Mouse (Mus musculus) ES-E14 (cell line): Measurements from ENCODE around the gene Cpsf6. TPM values are rescaled to one million over a fixed set of nuclear protein-coding genes. Genes with fewer than 3 reads are reported as not detected.

Experiments
- DNase-seq: peaks from one replicate; pipeline ENCODE4 v3.0.0-alpha.2; 2013; ENCODE audit warnings: low read depth, low spot score
- H3K27ac ChIP-seq: 2 replicates; pipeline ENCODE4 v1.5.1; 2012; ENCODE audit warnings: low read depth, mild to moderate bottlenecking, low read length, moderate library complexity, mixed read lengths; ENCODE audit not compliant: poor library complexity, insufficient read depth, severe bottlenecking
- H3K36me3 ChIP-seq: 2 replicates; pipeline ENCODE4 v1.6.1; 2012; ENCODE audit warnings: mild to moderate bottlenecking, low read length, moderate library complexity, mixed read lengths; ENCODE audit not compliant: control insufficient read depth, poor library complexity, insufficient read depth, severe bottlenecking
- H3K4me1 ChIP-seq, 2 experiments: fragments of 150-350 bp in 1 of 2; sonication (generic) in 1 of 2; 2 replicates each; pipeline ENCODE4 v1.6.1; 2012; ENCODE audit warnings: low read length in 2 of 2, mild to moderate bottlenecking in 1 of 2, mixed read lengths in 1 of 2; ENCODE audit not compliant: control insufficient read depth in 2 of 2, insufficient read depth in 2 of 2, poor library complexity in 1 of 2
- H3K4me3 ChIP-seq, 2 experiments: fragments of 150-350 bp in 1 of 2; sonication (generic) in 1 of 2; 2 replicates each; pipeline ENCODE4 v1.5.1; 2012; ENCODE audit warnings: low read length in 2 of 2, low read depth in 1 of 2, mild to moderate bottlenecking in 1 of 2, mixed read lengths in 1 of 2; ENCODE audit not compliant: insufficient read depth in 1 of 2, poor library complexity in 1 of 2, severe bottlenecking in 1 of 2
- H3K9ac ChIP-seq: 2 replicates; pipeline ENCODE4 v1.6.1; 2012; ENCODE audit warnings: low read depth, mild to moderate bottlenecking, low read length, mixed read lengths; ENCODE audit not compliant: poor library complexity, insufficient read depth, severe bottlenecking
- H3K9me3 ChIP-seq: fragments of 150-350 bp; sonication (generic); 2 replicates; pipeline ENCODE4 v1.6.1; 2012; ENCODE audit warnings: low read depth, mild to moderate bottlenecking, low read length; ENCODE audit not compliant: control insufficient read depth, insufficient read depth
- CHD2 ChIP-seq: IDR thresholded peaks from 2 replicates; pipeline ENCODE4 v1.6.1; 2014; ENCODE audit warnings: mild to moderate bottlenecking, low read depth, low read length, inconsistent platforms
- HCFC1 ChIP-seq: IDR thresholded peaks from 2 replicates; pipeline ENCODE4 v1.6.1; 2012; ENCODE audit warnings: low read length, inconsistent platforms, borderline replicate concordance; ENCODE audit not compliant: insufficient read depth
- MAFK ChIP-seq: IDR thresholded peaks from 2 replicates; pipeline ENCODE4 v1.6.1; 2014; ENCODE audit warnings: mild to moderate bottlenecking, low read depth, low read length, inconsistent platforms; ENCODE audit not compliant: insufficient read depth
- ZC3H11A ChIP-seq: IDR thresholded peaks from 2 replicates; pipeline ENCODE4 v1.6.1; 2012; ENCODE audit warnings: low read depth, mild to moderate bottlenecking, inconsistent platforms, low read length, borderline replicate concordance
- ZNF384 ChIP-seq: IDR thresholded peaks from 2 replicates; pipeline ENCODE4 v1.6.1; 2012; ENCODE audit warnings: low read depth, low read length, inconsistent platforms
- in situ Hi-C, 2 experiments: fragments of 600-800 bp; cut with MboI; formaldehyde crosslinking; loops; one replicate each; pipeline ENCODE4 v1.15.1; 2025; ENCODE audit warnings: low sequenced_read_pairs in 2 of 2, inconsistent platforms in 1 of 2; ENCODE audit not compliant: unreplicated experiment in 2 of 2
- total RNA-seq: library from RNA; depleted of rRNA; stranded (reverse); fragments of 300-350 nt; gene quantifications from 2 replicates; pipeline ENCODE4 v1.2.3, GENCODE M21; 2012

The Cpsf6 gene
- total RNA-seq, 1 experiment, result 129 TPM

GRCm38 (mm10) chr10:117420502-117421282, 40.9 kb upstream of the Cpsf6 start:
- no peak for DNase-seq
- H3K9me3 ChIP-seq, result no peaks in the 10 kb centered on the region
- in situ Hi-C loops, result no loop called here
- H3K36me3 ChIP-seq, result no peaks in the 10 kb centered on the region
- TF ChIP-seq ZNF384, result no peak
- TF ChIP-seq ZC3H11A, result no peak
- no peak for TF ChIP-seq MAFK
- no peak for TF ChIP-seq CHD2
- no peak for TF ChIP-seq HCFC1
- H3K4me1 ChIP-seq, result peaks cover 0 to 11% of the 10 kb centered on the region in 2 experiments; a peak in 1 of 4 replicates
- H3K27ac ChIP-seq, result no peak overlapping the region
- no peak overlapping the region for H3K9ac ChIP-seq
- no peak overlapping the region for H3K4me3 ChIP-seq

GRCm38 (mm10) chr10:117419577-117420290, 39.9 kb upstream of the Cpsf6 start:
- Histone ChIP-seq H3K9me3 (no peaks in the 10 kb centered on the region), H3K4me1 (peaks cover 0 to 11% of the 10 kb centered on the region in 2 experiments; a peak in 1 of 4 replicates), H3K36me3 (no peaks in the 10 kb centered on the region), H3K27ac (no peak overlapping the region), H3K9ac (no peak overlapping the region), H3K4me3 (no peak overlapping the region)
- no peak for DNase-seq
- in situ Hi-C loops, result no loop called here
- TF ChIP-seq MAFK (no peak), ZNF384 (no peak), CHD2 (no peak), HCFC1 (no peak), ZC3H11A (no peak)

GRCm38 (mm10) chr10:117418668-117419237, 38.9 kb upstream of the Cpsf6 start:
- Histone ChIP-seq H3K4me3 (no peak overlapping the region), H3K27ac (no peak overlapping the region), H3K9me3 (no peaks in the 10 kb centered on the region), H3K36me3 (no peaks in the 10 kb centered on the region), H3K9ac (no peak overlapping the region; the same call in 1 of the 2 replicates), H3K4me1 (peaks cover 0 to 15% of the 10 kb centered on the region in 2 experiments; a peak in 2 of 4 replicates)
- DNase-seq, result no peak
- in situ Hi-C loops, result no loop called here
- TF ChIP-seq HCFC1 (no peak), CHD2 (no peak)

- no peaks in the 10 kb centered on the region for H3K9me3 ChIP-seq
- H3K4me3 ChIP-seq, result peak overlapping the region in 1 of 2 experiments; percentile 7; a peak in 1 of 4 replicates
These were observed 38.2 kb upstream of the Cpsf6 start for GRCm38 (mm10) chr10:117417772-117418667.

More at GRCm38 (mm10) chr10:117417772-117418667, 38.2 kb upstream of the Cpsf6 start:
- in situ Hi-C loops, result no loop called here
- TF ChIP-seq MAFK, result no peak
- TF ChIP-seq ZNF384, result no peak
- TF ChIP-seq HCFC1, result no peak
- TF ChIP-seq CHD2, result no peak
- TF ChIP-seq ZC3H11A, result no peak
- H3K36me3 ChIP-seq, result no peaks in the 10 kb centered on the region
- H3K27ac ChIP-seq, result no peak overlapping the region
- H3K4me1 ChIP-seq, result peaks cover 0 to 17% of the 10 kb centered on the region in 2 experiments; a peak in 2 of 4 replicates
- no peak for DNase-seq
- H3K9ac ChIP-seq, result no peak overlapping the region; the same call in 1 of the 2 replicates
